Mouse (Mus musculus): ENCODE measurements around the gene Prss35.

DNA sequence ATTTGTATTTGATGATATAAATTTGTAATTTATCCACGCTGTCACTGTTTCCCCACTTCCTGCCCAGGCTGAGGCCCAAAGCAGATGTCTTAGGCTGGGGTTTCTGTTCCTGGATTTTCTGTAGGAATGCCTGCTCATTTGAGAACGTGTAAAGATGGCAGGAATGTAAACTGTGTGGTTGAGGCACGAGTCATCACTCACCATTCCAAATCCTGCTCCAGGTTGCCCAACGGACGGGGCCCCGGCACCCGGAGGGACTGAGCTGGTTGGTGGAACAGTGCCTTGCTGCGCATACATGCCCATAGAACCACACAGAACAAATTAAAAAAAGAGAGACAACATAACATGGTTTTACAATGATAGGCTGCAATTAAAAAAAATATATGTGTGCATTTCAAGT is 30.5 kb downstream of the Prss35 start:
- TF ChIP-seq ZC3H11A (IDR thresholded peaks at IDR 0.05; ENCODE audit: borderline replicate concordance, low read depth, low read length) (no peak), ZNF384 (IDR thresholded peaks at IDR 0.05; ENCODE audit: low read depth, low read length) (no peak), CHD2 (IDR thresholded peaks at IDR 0.05; ENCODE audit: low read depth, low read length) (no peak), HCFC1 (IDR thresholded peaks at IDR 0.05; ENCODE audit: borderline replicate concordance, insufficient read depth, low read length) (no peak)

Measured in ES-E14 (cell line).